Mouse (Mus musculus): Measurements from ENCODE around the gene Plpp1. TPM values are rescaled to one million over a fixed set of nuclear protein-coding genes. Genes with fewer than 3 reads are reported as not detected.

The Plpp1 gene
- total and polyA plus RNA-seq, 3 experiments: 213 to 281 (median 214) TPM

DNA sequence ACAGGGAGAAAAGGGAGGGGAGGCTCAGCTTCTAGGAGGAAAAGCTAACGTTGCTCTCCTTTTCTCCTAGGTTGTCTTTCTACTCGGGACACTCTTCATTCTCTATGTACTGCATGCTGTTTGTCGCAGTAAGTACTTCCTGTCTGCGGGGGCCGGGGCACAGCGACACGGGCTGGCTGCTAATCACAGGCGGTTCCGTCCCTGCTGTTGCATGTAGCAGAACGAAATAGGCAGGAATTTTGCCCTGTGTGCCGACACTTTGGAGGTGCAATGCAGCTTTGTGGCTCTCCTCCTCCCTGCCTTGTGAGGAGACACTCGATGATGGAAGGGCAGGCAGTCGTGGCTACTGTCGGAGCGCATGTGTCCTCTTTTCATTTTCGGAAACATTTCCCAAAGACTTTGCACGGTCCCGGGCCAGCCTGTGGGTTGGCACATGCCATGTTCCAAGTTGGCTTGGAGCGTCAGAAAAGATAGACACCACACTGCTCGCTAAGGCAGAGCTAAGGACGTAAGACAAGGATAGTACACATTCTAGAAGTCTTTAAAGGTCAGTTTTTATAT, 59.1 kb downstream of the Plpp1 start:
- no peak for DNase-seq

- DNase-seq: no peak
Measured at GRCm38 (mm10) chr13:112860370-112860769, 59.8 kb downstream of the Plpp1 start.

- DNase-seq: no peak
Measured at GRCm38 (mm10) chr13:112860911-112861310, 60.3 kb downstream of the Plpp1 start.

- DNase-seq: peak; percentile 90
Measured at GRCm38 (mm10) chr13:112861825-112862306, 61.3 kb downstream of the Plpp1 start.

GRCm38 (mm10) chr13:112862342-112862741, 61.8 kb downstream of the Plpp1 start:
- no peak for DNase-seq

DNA sequence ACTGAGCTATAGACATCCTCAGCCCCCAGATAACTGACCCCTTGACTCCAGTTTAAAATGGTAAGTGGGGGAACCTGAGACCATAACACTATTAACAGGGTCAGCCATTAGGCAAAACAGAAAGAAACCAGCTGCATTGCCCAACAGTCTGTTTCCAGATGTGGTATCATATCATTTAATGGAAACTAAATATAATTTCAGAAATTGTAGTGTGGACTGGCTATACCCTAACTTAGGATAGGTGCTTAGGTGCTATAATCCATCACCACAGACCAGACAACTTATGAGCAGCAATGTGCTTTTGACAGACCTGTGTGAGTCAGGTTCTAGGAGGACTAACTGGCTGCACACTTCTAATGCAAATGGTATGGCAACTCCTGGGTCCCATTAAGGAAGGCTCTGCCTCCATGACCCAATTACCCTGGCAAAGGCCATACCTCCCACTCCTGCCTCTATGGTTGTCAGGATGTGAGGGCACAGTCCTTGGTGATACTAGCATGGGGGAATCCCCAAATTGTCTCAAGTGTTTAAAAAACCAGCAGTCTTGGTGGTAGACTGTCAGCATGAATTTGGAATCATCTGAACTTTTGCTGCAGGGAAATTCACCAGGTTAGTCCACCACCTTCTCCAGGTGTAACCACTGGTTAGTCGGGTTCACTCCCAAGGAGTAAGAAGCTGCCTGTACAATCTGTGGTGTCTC, 62.5 kb downstream of the Plpp1 start:
- DNase-seq: no peak

DNA sequence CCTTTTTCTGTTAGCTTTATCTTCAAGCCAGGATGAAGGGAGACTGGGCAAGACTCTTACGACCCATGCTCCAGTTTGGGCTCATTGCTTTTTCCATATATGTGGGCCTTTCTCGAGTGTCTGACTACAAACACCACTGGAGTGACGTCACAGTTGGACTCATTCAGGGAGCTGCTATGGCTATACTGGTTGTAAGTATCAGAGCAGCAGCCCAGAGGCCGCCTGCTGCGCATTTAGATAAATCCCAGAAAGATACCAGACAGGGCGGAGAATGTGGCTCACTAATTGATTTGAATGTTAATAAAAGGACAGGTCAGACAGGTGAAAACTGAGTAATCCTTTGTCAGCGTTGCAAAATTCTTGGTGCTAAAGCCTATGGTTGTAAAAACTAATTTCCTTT, 66.2 kb downstream of the Plpp1 start:
- no peak for DNase-seq

GRCm38 (mm10) chr13:112867381-112867780, 66.8 kb downstream of the Plpp1 start:
- no peak for DNase-seq

GRCm38 (mm10) chr13:112870039-112870690, 69.6 kb downstream of the Plpp1 start:
- DNase-seq: no peak

DNA sequence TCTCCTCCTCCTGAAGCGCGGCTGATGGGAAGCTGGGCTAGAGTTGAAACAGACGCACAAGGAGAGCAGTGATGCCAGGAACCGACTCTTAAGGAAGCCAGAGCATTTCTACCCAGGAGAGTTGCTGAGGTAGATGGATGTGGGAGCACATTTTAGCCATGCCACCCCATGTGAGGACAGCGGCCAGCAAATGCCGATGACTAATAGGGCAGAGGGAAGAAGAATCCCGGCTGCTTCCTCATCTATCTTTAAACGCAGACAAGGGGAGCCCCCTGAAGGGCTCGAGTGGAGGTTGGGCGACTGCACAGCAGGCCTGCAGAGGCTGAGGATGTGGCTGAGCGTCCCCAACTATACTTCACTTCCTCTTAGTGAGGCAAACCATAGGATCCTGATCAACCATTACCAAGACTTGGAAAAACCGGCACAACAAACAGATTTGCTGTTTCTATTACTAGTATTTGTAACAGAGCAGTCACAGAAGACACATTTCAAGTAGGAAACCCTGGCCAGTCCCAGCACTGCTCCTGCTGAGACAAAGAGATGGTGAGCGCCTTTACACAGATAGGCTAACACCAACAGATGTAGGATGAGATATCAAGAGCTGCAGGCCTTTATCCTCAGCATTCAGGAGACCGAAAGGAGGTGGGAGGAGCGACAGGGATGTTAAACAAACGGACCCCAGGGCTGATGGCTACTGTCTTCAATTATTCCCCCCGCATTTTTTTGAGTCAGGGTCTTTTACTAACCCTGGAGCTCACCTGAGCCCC, 71.1 kb downstream of the Plpp1 start:
- DNase-seq: peak; percentile 66

- no peak for DNase-seq
Measured at GRCm38 (mm10) chr13:112887234-112887633, 86.6 kb downstream of the Plpp1 start.

GRCm38 (mm10) chr13:112902176-112902575, 101.6 kb downstream of the Plpp1 start:
- no peak for DNase-seq

DNA sequence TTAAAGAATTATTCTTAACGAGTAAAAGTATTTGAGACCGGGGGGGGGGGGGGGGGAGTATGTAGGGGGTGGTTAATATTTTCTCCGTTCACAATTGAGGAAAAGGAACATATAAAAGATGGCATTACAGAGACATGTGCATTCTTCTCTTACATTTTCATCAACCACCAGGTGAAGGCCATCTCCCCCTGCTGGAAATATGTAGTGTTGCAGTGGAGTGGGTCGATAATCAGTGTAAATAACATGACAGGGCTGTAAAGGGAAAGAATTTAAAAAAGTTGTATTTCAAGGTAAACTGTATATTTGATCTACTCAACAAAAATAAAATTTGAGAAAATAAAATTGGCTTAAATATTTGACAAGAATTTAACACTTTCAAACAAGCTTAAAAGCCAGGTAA, 109.1 kb downstream of the Plpp1 start:
- DNase-seq: peak; percentile 32

DNA sequence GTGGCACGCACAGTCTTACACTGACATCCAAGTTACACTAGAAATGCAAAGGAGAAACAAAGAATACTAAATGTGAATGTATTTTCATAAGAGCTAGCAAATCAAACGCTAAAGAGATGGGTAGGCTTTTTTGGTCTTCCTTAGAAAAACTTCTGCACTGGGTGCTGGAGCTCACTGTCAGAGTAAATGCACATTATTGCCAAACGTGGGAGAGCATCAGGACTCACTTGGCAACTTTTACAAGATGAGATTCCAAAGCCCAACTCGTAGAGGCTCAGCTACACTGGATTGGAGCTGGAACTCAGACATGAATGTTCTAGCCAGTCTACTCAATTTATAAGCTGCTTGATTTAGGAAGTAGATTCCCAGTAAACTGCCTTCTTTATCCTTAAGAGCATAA, 109.8 kb downstream of the Plpp1 start:
- DNase-seq: no peak

Other genes with a start within 250 kb of the Plpp1 start
- under 1 TPM; 0.32 to 0.38 TPM for gene Il31ra, start 206.4 kb upstream of the Plpp1 start, total RNA-seq (2021)
- 0.03 and 0.11 TPM in 2 replicates for gene Il31ra, start 206.4 kb upstream of the Plpp1 start, polyA plus RNA-seq (2012; rRNA removed)
- under 1 TPM; 0.24 to 0.66 TPM for gene Ddx4, start 148.3 kb upstream of the Plpp1 start, total RNA-seq (2021)
- gene Ddx4, start 148.3 kb upstream of the Plpp1 start, polyA plus RNA-seq (2012; rRNA removed): 0.06 TPM in 2 replicates
- gene Slc38a9, start 140.0 kb upstream of the Plpp1 start, total RNA-seq (2021): 10 to 100 TPM; 18.6 to 21.3 TPM
- 8.7 and 13.2 TPM in 2 replicates for gene Slc38a9, start 140.0 kb upstream of the Plpp1 start, polyA plus RNA-seq (2012; rRNA removed)
- 10 to 100 TPM; 41.2 to 46.2 TPM for gene Mtrex, start 126.6 kb downstream of the Plpp1 start, total RNA-seq (2021)
- 1.3 and 1.4 TPM in 2 replicates for gene Mtrex, start 126.6 kb downstream of the Plpp1 start, polyA plus RNA-seq (2012; rRNA removed)
- 10 to 100 TPM; 17.7 to 19.4 TPM for gene Dhx29, start 126.7 kb downstream of the Plpp1 start, total RNA-seq (2021)
- gene Dhx29, start 126.7 kb downstream of the Plpp1 start, polyA plus RNA-seq (2012; rRNA removed): 1.1 and 1.4 TPM in 2 replicates
- gene Ccno, start 187.0 kb downstream of the Plpp1 start, total RNA-seq (2021): under 1 TPM; 0.55 TPM
- 1.7 and 2.5 TPM in 2 replicates for gene Ccno, start 187.0 kb downstream of the Plpp1 start, polyA plus RNA-seq (2012; rRNA removed)
- gene Mcidas, start 193.1 kb downstream of the Plpp1 start, total RNA-seq (2021): not detected
- gene Mcidas, start 193.1 kb downstream of the Plpp1 start, polyA plus RNA-seq (2012; rRNA removed): not detected in 2 replicates
- not detected for gene Cdc20b, start 234.3 kb downstream of the Plpp1 start, total RNA-seq (2021)
- not detected in 2 replicates for gene Cdc20b, start 234.3 kb downstream of the Plpp1 start, polyA plus RNA-seq (2012; rRNA removed)
- gene Gpx8, start 245.6 kb downstream of the Plpp1 start, total RNA-seq (2021): 100 to 1,000 TPM in 1 of 2 experiments, 10 to 100 TPM in 1; 89.7 to 157 TPM
- gene Gpx8, start 245.6 kb downstream of the Plpp1 start, polyA plus RNA-seq (2012; rRNA removed): 2.0 and 2.2 TPM in 2 replicates